In the genomic region with DNA sequence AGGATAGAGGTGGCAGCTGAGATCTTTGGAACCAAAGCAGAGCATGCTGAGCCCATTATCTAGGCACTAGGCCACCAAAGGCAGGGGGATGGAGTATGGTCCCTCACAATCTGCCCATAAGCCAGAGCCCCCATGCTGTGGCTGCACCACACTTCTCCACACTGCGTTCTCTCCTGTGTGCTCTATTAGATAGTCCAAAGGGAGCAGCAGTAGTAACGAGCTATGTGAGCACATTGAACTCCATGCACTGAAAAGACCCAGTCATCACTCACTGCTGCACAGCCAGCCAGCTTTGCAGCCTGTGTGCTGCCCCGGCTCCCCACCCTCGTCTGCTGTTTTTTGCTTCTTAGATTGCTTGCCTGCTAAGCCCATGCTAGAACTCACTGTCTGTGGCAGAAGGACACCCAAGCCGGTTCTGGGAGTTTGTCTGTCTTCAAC, we compare ENCODE assay signal across 10 mouse cellular contexts.
DNase-seq lines count a peak whose midpoint lies in the region; ATAC-seq and TF ChIP-seq lines count a peak whose summit lies in the region.
"Had no signal": no experiment of that assay in that cellular context is flagged by ENCODE, and none has a peak within 500 bp of the region (broad histone marks: within the 10 kb centered on the region; RNA-seq: fewer than 3 reads in every experiment).

No protein-coding gene starts in this region.

- H3K4me2 ChIP-seq in lung, embryonic 14.5 days, result no peak overlapping the region

- WGBS in lung, embryonic 14.5 days, result 55% methylated on average over 5 of the region's 5 CpGs
- WGBS in lung, adult 2 months, result 48% methylated on average over 5 of the region's 5 CpGs
- 56% methylated on average over 5 of the region's 5 CpGs for WGBS in olfactory bulb, adult 2 months

- no peak for DNase-seq in gastrocnemius, adult 2 months
- no peak for DNase-seq in gastrocnemius, postnatal 36 days
- DNase-seq in lung, embryonic 14.5 days, result peak; percentile 29
- no peak for DNase-seq in lung, adult 2 months
- no peak for DNase-seq in B cell, adult 2 months
- DNase-seq in adrenal gland, postnatal 25 days, result no peak
- DNase-seq: gastrocnemius, postnatal 25 days; lung, adult 18-20 months had no signal

- H3K4me1 ChIP-seq in lung, embryonic 14.5 days (ENCODE audit: insufficient read depth), result peaks cover 41% of the 10 kb centered on the region
- peaks cover 12% of the 10 kb centered on the region for H3K4me1 ChIP-seq in lung, adult 2 months (ENCODE audit: control insufficient read depth, insufficient read depth, low read length)
- H3K4me1 ChIP-seq in cortical plate, adult 2 months (ENCODE audit: control insufficient read depth, insufficient read depth, low read length), result peaks cover 8% of the 10 kb centered on the region; the same call in 1 of the 2 replicates
- H3K4me1 ChIP-seq in olfactory bulb, adult 2 months (ENCODE audit: control insufficient read depth, insufficient read depth, low read length), result peaks cover 9% of the 10 kb centered on the region

- peaks cover 28% of the 10 kb centered on the region for H3K36me3 ChIP-seq in lung, embryonic 14.5 days (ENCODE audit: insufficient read depth)

- peak; percentile 44; the same call in 1 of the 2 replicates for ATAC-seq in lung, embryonic 14.5 days (ENCODE audit: insufficient read depth)

- no peak overlapping the region for H3K9ac ChIP-seq in lung, embryonic 14.5 days

- H3K9me3 ChIP-seq in lung, embryonic 14.5 days (ENCODE audit: low read depth, low read length), result no peaks in the 10 kb centered on the region

- H3K27ac ChIP-seq in gastrocnemius, adult 2 months, result peak overlapping the region; percentile 54
- H3K27ac ChIP-seq in lung, embryonic 14.5 days (ENCODE audit: low read depth), result 0 out of 2 replicates have a peak overlapping the region, but pooled peaks have one; percentile 19
- 0 out of 2 replicates have a peak overlapping the region, but pooled peaks have one; percentile 7 for H3K27ac ChIP-seq in cortical plate, adult 2 months (ENCODE audit: insufficient read depth, low read length)
- H3K27ac ChIP-seq in olfactory bulb, adult 2 months (ENCODE audit: insufficient read depth, low read depth, low read length), result 0 out of 2 replicates have a peak overlapping the region, but pooled peaks have one; percentile 18

- H3K27me3 ChIP-seq in lung, embryonic 14.5 days (ENCODE audit: insufficient read depth, low read length), result no peaks in the 10 kb centered on the region

- no peak for TF ChIP-seq POLR2A in lung, adult 2 months (IDR thresholded peaks at IDR 0.05; ENCODE audit: borderline replicate concordance, extremely low read depth, low read depth, low read length)
- TF ChIP-seq POLR2A in cortical plate, adult 2 months (IDR thresholded peaks at IDR 0.05; ENCODE audit: extremely low read depth, insufficient read depth, low read length), result no peak
- no peak for TF ChIP-seq POLR2A in olfactory bulb, adult 2 months (IDR thresholded peaks at IDR 0.05; ENCODE audit: insufficient read depth, low read depth, low read length)

- no peak overlapping the region for H3K4me3 ChIP-seq in gastrocnemius, adult 2 months
- H3K4me3 ChIP-seq in lung, embryonic 14.5 days (ENCODE audit: low read depth, low read length), result no peak overlapping the region
- no peak overlapping the region for H3K4me3 ChIP-seq in lung, adult 2 months (replicated peaks; ENCODE audit: extremely low read depth, low read depth, low read length)
- H3K4me3 ChIP-seq in cortical plate, adult 2 months (ENCODE audit: insufficient read depth, low read length), result no peak overlapping the region
- H3K4me3 ChIP-seq in olfactory bulb, adult 2 months (ENCODE audit: insufficient read depth, low read depth, low read length), result no peak overlapping the region

- intact Hi-C loops in gastrocnemius, adult 2 months (cut with DNase I), result loop anchor here (2.0 kb wide), 1 partner anchor 25 kb away; no protein-coding TSS in a partner anchor
- intact Hi-C loops in gastrocnemius, postnatal 36 days (cut with DNase I), result no loop called here

- no peak for TF ChIP-seq CTCF in gastrocnemius, adult 2 months (IDR thresholded peaks at IDR 0.05)
- no peak for TF ChIP-seq CTCF in lung, embryonic 14.5 days (IDR thresholded peaks at IDR 0.05; ENCODE audit: low read depth)
- no peak for TF ChIP-seq CTCF in lung, adult 2 months (IDR thresholded peaks at IDR 0.05; ENCODE audit: insufficient read depth, low read length)
- TF ChIP-seq CTCF in cortical plate, adult 2 months (IDR thresholded peaks at IDR 0.05; ENCODE audit: extremely low read depth, insufficient read depth, low read length), result no peak
- TF ChIP-seq CTCF in olfactory bulb, adult 2 months (IDR thresholded peaks at IDR 0.05; ENCODE audit: insufficient read depth, low read depth, low read length), result no peak
